Mouse (Mus musculus) limb, embryonic 15.5 days (tissue): ENCODE measurements around the gene Xpo1. TPM values are rescaled to one million over a fixed set of nuclear protein-coding genes. Genes with fewer than 3 reads are reported as not detected.
"Not testable (repeated sequence)": the region's sequence is repeated elsewhere in the genome, so short reads cannot be mapped to it uniquely, and the experiment has no call there.

Experiments
- ATAC-seq: fragments of 200-750 bp; cut with Nextera tagmentation; 2 replicates; pipeline ENCODE4 v1.8.0; 2017; ENCODE audit warnings: low read depth, moderate TSS enrichment; ENCODE audit not compliant: insufficient number of reproducible peaks, low FRiP score, low TSS enrichment
- H3K27ac ChIP-seq: fragments of 300-500 bp; sonication (generic); 2 replicates; pipeline ENCODE4 v1.5.1; 2015; ENCODE audit warnings: moderate library complexity, mild to moderate bottlenecking, inconsistent platforms
- H3K27me3 ChIP-seq: fragments of 300-500 bp; sonication (generic); 2 replicates; pipeline ENCODE4 v1.6.1; 2015; ENCODE audit warnings: inconsistent platforms
- H3K36me3 ChIP-seq: fragments of 300-500 bp; sonication (generic); 2 replicates; pipeline ENCODE4 v1.6.1; 2015; ENCODE audit warnings: inconsistent platforms
- H3K4me1 ChIP-seq: fragments of 300-500 bp; sonication (generic); 2 replicates; pipeline ENCODE4 v1.6.1; 2015; ENCODE audit warnings: inconsistent platforms
- H3K4me2 ChIP-seq: fragments of 300-500 bp; sonication (generic); 2 replicates; pipeline ENCODE4 v1.6.1; 2015; ENCODE audit warnings: mild to moderate bottlenecking, inconsistent platforms
- H3K4me3 ChIP-seq: fragments of 300-500 bp; sonication (generic); 2 replicates; pipeline ENCODE4 v1.5.1; 2015; ENCODE audit warnings: mild to moderate bottlenecking, inconsistent platforms
- H3K9ac ChIP-seq: fragments of 300-500 bp; sonication (generic); 2 replicates; pipeline ENCODE4 v1.6.1; 2015; ENCODE audit warnings: inconsistent platforms
- H3K9me3 ChIP-seq: fragments of 300-500 bp; sonication (generic); 2 replicates; pipeline ENCODE4 v1.6.1; 2016; ENCODE audit warnings: inconsistent platforms
- WGBS: fragments of 180-500 bp; shearing (Covaris S2); methylation state at CpG from one replicate; pipeline ENCODE4 v1.1.7; 2015; 5-methylcytosine and 5-hydroxymethylcytosine counted together
- polyA plus RNA-seq: library from polyadenylated mRNA; unstranded; fragments of >200 nt; fragmentation: Nextera tagmentation; extraction: Ambion mirVana; gene quantifications from 2 replicates; pipeline ENCODE4 v1.2.1, GENCODE M21; 2015

The Xpo1 gene
- polyA plus RNA-seq, 1 experiment from 2014 or later: 78.0 TPM

- no peak overlapping the region for H3K9ac ChIP-seq
- H3K9me3 ChIP-seq: no peaks in the 10 kb centered on the region
- peaks cover 20% of the 10 kb centered on the region for H3K36me3 ChIP-seq
- no peak for ATAC-seq
- 77% methylated on average over 1 of the region's 1 CpGs for WGBS
- no peaks in the 10 kb centered on the region for H3K27me3 ChIP-seq
- no peak overlapping the region for H3K4me2 ChIP-seq
- no peak overlapping the region for H3K27ac ChIP-seq
- peaks cover 20% of the 10 kb centered on the region for H3K4me1 ChIP-seq
- no peak overlapping the region for H3K4me3 ChIP-seq
Observed at GRCm38 (mm10) chr11:23259481-23259880, 3.6 kb downstream of the Xpo1 start.

DNA sequence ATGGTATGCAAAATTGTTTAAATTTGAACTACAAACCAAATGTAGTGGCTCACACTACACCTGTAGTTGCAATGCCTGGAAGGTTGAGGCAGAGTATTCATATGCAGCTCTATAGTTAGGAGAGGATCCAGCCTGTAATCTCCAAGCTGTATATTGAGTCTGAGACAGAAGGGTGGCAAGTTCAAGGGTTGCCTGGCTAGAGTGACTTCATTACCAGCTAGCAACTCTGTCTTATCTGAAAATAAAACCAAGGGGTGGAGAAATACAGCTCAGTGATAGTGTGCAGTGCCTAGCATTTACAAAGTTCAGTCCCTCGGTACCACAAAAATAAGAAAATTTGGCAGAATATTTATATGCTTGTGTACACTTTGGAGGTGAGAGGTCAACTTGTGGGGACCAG lies 4.3 kb downstream of the Xpo1 start:
- Histone ChIP-seq H3K4me3 (no peak overlapping the region), H3K9me3 (no peaks in the 10 kb centered on the region), H3K4me2 (no peak overlapping the region), H3K9ac (no peak overlapping the region), H3K4me1 (peaks cover 16% of the 10 kb centered on the region), H3K27me3 (no peaks in the 10 kb centered on the region), H3K36me3 (peaks cover 25% of the 10 kb centered on the region), H3K27ac (no peak overlapping the region)
- no peak for ATAC-seq
- WGBS: 89% methylated on average over 1 of the region's 1 CpGs

DNA sequence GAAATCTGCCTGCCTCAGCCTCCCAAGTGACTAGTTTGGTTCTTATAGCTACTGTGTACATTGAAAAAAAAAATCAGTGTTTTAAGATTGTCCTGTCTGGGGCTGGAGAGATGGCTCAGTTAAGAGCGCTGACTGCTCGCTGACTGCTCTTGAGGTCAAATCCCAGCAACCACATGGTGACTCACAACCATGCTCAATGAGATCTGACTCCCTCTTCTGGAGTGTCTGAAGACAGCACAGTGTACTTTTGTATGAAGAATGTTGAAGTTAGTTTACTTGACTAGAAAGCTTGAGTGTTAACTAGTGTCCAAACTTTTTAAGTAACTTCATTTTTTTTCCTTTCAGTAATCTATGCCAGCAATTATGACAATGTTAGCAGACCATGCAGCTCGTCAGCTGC lies 5.6 kb downstream of the Xpo1 start:
- H3K9ac ChIP-seq: no peak overlapping the region
- peaks cover 16% of the 10 kb centered on the region for H3K4me1 ChIP-seq
- no peaks in the 10 kb centered on the region for H3K9me3 ChIP-seq
- H3K27ac ChIP-seq: no peak overlapping the region
- no peak for ATAC-seq
- no peak overlapping the region for H3K4me2 ChIP-seq
- H3K36me3 ChIP-seq: peaks cover 30% of the 10 kb centered on the region
- H3K4me3 ChIP-seq: no peak overlapping the region
- no peaks in the 10 kb centered on the region for H3K27me3 ChIP-seq
- WGBS: 73% methylated on average over 3 of the region's 3 CpGs

GRCm38 (mm10) chr11:23264949-23265348 lies 9.1 kb downstream of the Xpo1 start:
- Histone ChIP-seq H3K4me3 (no peak overlapping the region), H3K27me3 (no peaks in the 10 kb centered on the region), H3K27ac (no peak overlapping the region), H3K4me1 (peaks cover 5% of the 10 kb centered on the region; the same call in 1 of the 2 replicates), H3K9me3 (no peaks in the 10 kb centered on the region), H3K4me2 (no peak overlapping the region), H3K36me3 (peaks cover 44% of the 10 kb centered on the region), H3K9ac (no peak overlapping the region)
- ATAC-seq: no peak

DNA sequence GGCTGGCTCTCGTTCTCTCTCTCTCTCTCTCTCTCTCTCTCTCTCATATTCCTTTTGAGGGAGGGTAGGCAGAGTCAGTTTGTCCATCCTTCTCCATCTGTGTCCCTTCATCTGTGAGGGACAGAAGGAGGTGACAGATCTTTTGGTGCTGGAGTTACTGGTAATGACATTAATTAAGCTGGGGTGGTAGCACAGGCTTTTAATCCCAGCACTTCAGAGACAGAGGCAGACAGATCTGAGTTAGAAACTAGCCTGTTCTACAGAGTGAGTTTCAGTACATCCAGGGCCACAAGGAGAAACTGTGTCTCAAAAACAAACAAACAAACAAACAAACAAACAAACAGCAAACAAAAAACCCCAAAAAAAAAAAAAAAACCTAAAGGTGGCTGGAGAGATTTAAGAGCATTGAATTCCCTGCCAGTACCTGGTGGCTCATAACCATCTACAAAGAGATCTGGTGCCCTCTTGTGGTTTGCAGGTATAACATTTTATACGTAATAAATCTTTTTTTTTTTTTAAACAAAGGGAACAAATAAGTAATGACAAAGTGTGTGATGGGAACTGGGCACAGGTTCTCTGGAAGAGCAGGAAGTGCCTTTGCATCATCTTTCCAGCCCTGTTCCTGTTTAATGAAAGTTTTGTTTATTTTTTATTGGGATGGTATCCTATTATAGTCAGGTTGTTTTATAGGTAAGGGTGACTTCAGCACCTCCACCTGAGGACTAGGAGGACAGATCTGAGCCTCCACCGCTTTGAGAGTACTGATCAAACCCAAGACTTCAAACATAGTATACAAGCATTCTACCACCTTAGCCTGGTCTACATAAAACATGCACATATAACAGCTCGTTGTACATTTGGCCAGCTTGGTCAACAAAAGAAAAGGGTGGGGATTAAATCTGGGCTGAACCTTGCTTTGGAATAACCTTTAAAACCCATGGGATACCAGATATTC lies 16.2 kb downstream of the Xpo1 start:
- Histone ChIP-seq H3K9ac (no peak overlapping the region), H3K27ac (no peak overlapping the region), H3K36me3 (peaks cover 66% of the 10 kb centered on the region), H3K9me3 (no peaks in the 10 kb centered on the region), H3K27me3 (no peaks in the 10 kb centered on the region), H3K4me1 (no peaks in the 10 kb centered on the region), H3K4me2 (no peak overlapping the region), H3K4me3 (no peak overlapping the region)
- ATAC-seq: no peak
- WGBS: 77% methylated on average over 4 of the region's 4 CpGs

- H3K27ac ChIP-seq: no peak overlapping the region
- H3K4me1 ChIP-seq: no peaks in the 10 kb centered on the region
- ATAC-seq: no peak
- peaks cover 79% of the 10 kb centered on the region for H3K36me3 ChIP-seq
- H3K4me2 ChIP-seq: no peak overlapping the region
- 81% methylated on average over 3 of the region's 3 CpGs for WGBS
- no peak overlapping the region for H3K9ac ChIP-seq
- no peaks in the 10 kb centered on the region for H3K27me3 ChIP-seq
- H3K4me3 ChIP-seq: no peak overlapping the region
- H3K9me3 ChIP-seq: no peaks in the 10 kb centered on the region
Observed at GRCm38 (mm10) chr11:23275780-23276179, 19.9 kb downstream of the Xpo1 start.

- H3K9ac ChIP-seq: no peak overlapping the region
- no peak overlapping the region for H3K4me2 ChIP-seq
- H3K9me3 ChIP-seq: no peaks in the 10 kb centered on the region
- peaks cover 82% of the 10 kb centered on the region for H3K36me3 ChIP-seq
- no peak for ATAC-seq
- no peak overlapping the region for H3K4me3 ChIP-seq
- no peak overlapping the region for H3K27ac ChIP-seq
- 93% methylated on average over 4 of the region's 4 CpGs for WGBS
- no peaks in the 10 kb centered on the region for H3K4me1 ChIP-seq
- H3K27me3 ChIP-seq: no peaks in the 10 kb centered on the region
Observed at GRCm38 (mm10) chr11:23284469-23284868, 28.6 kb downstream of the Xpo1 start.

GRCm38 (mm10) chr11:23288866-23289265 lies 33.0 kb downstream of the Xpo1 start:
- H3K36me3 ChIP-seq: peaks cover 80% of the 10 kb centered on the region
- not testable (repeated sequence) for H3K4me2 ChIP-seq, H3K27me3 ChIP-seq, H3K9ac ChIP-seq, H3K9me3 ChIP-seq, H3K4me3 ChIP-seq, H3K27ac ChIP-seq, H3K4me1 ChIP-seq, ATAC-seq
- WGBS: 92% methylated on average over 4 of the region's 4 CpGs

DNA sequence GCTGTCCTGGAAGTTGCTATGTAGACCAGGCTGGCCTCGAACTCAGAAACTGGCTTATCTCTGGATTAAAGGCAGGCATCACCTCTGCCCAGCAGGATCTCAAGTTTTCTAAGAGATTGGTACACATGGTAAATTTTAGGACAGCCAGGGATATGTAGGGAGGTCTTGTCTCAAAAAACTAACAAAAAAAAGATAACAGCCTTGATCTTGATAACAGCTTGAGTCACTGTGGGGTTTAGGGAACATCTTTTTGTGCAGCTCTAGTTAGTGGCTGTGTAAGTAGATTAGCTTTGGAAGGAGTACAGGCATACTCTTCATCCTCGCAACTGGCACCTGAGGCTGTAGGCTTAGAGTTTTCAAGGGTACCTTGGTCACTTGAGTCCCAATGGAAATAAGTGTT lies 41.5 kb downstream of the Xpo1 start:
- no peak overlapping the region for H3K4me2 ChIP-seq
- no peaks in the 10 kb centered on the region for H3K9me3 ChIP-seq
- H3K36me3 ChIP-seq: peaks cover 53% of the 10 kb centered on the region
- H3K4me3 ChIP-seq: no peak overlapping the region
- H3K27me3 ChIP-seq: no peaks in the 10 kb centered on the region
- H3K9ac ChIP-seq: no peak overlapping the region
- no peak overlapping the region for H3K27ac ChIP-seq
- WGBS: 97% methylated on average over 2 of the region's 2 CpGs
- no peaks in the 10 kb centered on the region for H3K4me1 ChIP-seq
- no peak for ATAC-seq

DNA sequence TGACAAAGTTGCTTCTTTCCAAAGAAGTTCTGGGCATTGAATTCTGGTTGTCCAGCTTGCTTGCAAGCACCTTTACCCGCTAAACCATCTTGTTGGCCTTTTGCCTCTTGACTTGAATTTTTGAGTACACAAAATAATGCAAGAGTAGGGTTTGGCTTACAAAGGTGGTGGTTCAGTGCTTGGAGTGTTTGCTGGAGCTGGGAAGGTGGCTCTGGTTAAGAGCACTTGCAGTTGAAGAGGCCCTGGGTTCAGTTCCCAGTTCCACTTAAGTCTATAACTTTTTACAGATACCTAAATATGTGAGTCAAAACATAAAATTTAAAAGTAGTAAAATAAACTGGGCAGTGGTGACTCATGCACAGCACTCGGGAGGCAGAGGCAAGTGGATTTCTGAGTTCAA lies 42.5 kb downstream of the Xpo1 start:
- Histone ChIP-seq H3K4me1 (no peaks in the 10 kb centered on the region), H3K36me3 (peaks cover 44% of the 10 kb centered on the region), H3K27ac (no peak overlapping the region), H3K4me3 (no peak overlapping the region), H3K4me2 (no peak overlapping the region), H3K9ac (no peak overlapping the region), H3K27me3 (no peaks in the 10 kb centered on the region), H3K9me3 (no peaks in the 10 kb centered on the region)
- 88% methylated on average over 2 of the region's 2 CpGs for WGBS
- no peak for ATAC-seq

DNA sequence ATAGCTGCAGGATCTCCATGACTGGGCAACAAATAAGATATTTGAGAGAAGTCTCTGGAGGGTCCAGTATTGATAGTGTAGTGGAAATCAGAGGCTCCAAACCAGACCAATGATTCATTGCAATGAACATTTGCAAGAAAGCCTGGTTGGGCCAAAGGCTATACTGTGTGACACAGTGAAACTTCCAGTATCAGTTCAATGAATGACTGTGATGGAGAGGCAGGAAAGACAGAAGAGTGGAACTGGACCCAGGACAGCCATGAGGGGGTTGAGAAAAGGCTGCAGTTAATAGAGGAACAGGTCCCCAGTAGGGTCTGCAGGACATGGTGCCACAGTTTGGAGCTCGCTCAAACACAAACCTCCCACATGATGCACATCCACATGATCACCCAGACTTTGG lies 44.1 kb downstream of the Xpo1 start:
- H3K9me3 ChIP-seq: no peaks in the 10 kb centered on the region
- ATAC-seq: no peak
- no peak overlapping the region for H3K4me2 ChIP-seq
- no peak overlapping the region for H3K9ac ChIP-seq
- peaks cover 34% of the 10 kb centered on the region for H3K36me3 ChIP-seq
- no peaks in the 10 kb centered on the region for H3K4me1 ChIP-seq
- no peaks in the 10 kb centered on the region for H3K27me3 ChIP-seq
- H3K4me3 ChIP-seq: no peak overlapping the region
- H3K27ac ChIP-seq: no peak overlapping the region
- 83% methylated on average over 1 of the region's 1 CpGs for WGBS

GRCm38 (mm10) chr11:23303126-23303525 lies 47.3 kb downstream of the Xpo1 start:
- Histone ChIP-seq H3K4me2 (no peak overlapping the region), H3K36me3 (peaks cover 7% of the 10 kb centered on the region), H3K27me3 (no peaks in the 10 kb centered on the region), H3K9ac (no peak overlapping the region), H3K9me3 (no peaks in the 10 kb centered on the region), H3K27ac (no peak overlapping the region), H3K4me3 (no peak overlapping the region), H3K4me1 (peaks cover 2% of the 10 kb centered on the region; the same call in 1 of the 2 replicates)
- 64% methylated on average over 1 of the region's 1 CpGs for WGBS
- no peak for ATAC-seq
